Mouse (Mus musculus) embryonic facial prominence, embryonic 11.5 days (tissue): ENCODE results near the gene Usp5. TPM values are rescaled to one million over a fixed set of nuclear protein-coding genes. Genes with fewer than 3 reads are reported as not detected.

Experiments used
- ATAC-seq: fragments of 200-750 bp; cut with Nextera tagmentation; replicated peaks from 2 replicates; pipeline ENCODE4 v1.8.0; 2017; ENCODE audit warnings: low read depth; ENCODE audit not compliant: insufficient number of reproducible peaks, low FRiP score, low TSS enrichment
- DNase-seq: peaks from one replicate; pipeline ENCODE4 v3.0.0-alpha.2; 2015; ENCODE audit warnings: low spot score
- H3K27ac ChIP-seq: fragments of 300-500 bp; sonication (generic); replicated peaks from 2 replicates; pipeline ENCODE4 v1.5.1; 2014; ENCODE audit warnings: mild to moderate bottlenecking, low read depth, low read length, control low read depth
- H3K27me3 ChIP-seq: fragments of 300-500 bp; sonication (generic); 2 replicates; pipeline ENCODE4 v1.6.1; 2014; ENCODE audit warnings: mild to moderate bottlenecking, low read length, moderate library complexity, mixed read lengths; ENCODE audit not compliant: control insufficient read depth, insufficient read depth
- H3K36me3 ChIP-seq: fragments of 300-500 bp; sonication (generic); replicated peaks from 2 replicates; pipeline ENCODE4 v1.6.1; 2014; ENCODE audit warnings: low read depth, mild to moderate bottlenecking, low read length, moderate library complexity, mixed read lengths; ENCODE audit not compliant: control insufficient read depth, insufficient read depth
- H3K4me1 ChIP-seq: fragments of 300-500 bp; sonication (generic); 2 replicates; pipeline ENCODE4 v1.6.1; 2014; ENCODE audit warnings: low read length, mixed read lengths; ENCODE audit not compliant: control insufficient read depth, insufficient read depth
- H3K4me2 ChIP-seq: fragments of 300-500 bp; sonication (generic); 2 replicates; pipeline ENCODE4 v1.6.1; 2014; ENCODE audit warnings: low read depth, mild to moderate bottlenecking, control low read depth, low read length, moderate library complexity
- H3K4me3 ChIP-seq: fragments of 300-500 bp; sonication (generic); 2 replicates; pipeline ENCODE4 v1.5.1; 2014; ENCODE audit warnings: low read depth, low read length, control low read depth
- H3K9ac ChIP-seq: fragments of 300-500 bp; sonication (generic); replicated peaks from 2 replicates; pipeline ENCODE4 v1.6.1; 2014; ENCODE audit warnings: mild to moderate bottlenecking, control low read depth, low read length
- H3K9me3 ChIP-seq: fragments of 300-500 bp; sonication (generic); replicated peaks from 2 replicates; pipeline ENCODE4 v1.6.1; 2016; ENCODE audit warnings: mild to moderate bottlenecking, low read length, inconsistent platforms, mixed read lengths; ENCODE audit not compliant: control insufficient read depth
- WGBS: fragments of 180-500 bp; shearing (Covaris S2); extraction: QIAGEN DNeasy Blood & Tissue Kit; methylation state at CpG from one replicate; pipeline ENCODE4 v1.1.7; 2014; 5-methylcytosine and 5-hydroxymethylcytosine counted together
- polyA plus RNA-seq: library from polyadenylated mRNA; unstranded; fragments of >200 nt; fragmentation: Nextera tagmentation; extraction: Ambion mirVana; gene quantifications from 2 replicates; pipeline ENCODE4 v1.2.1, GENCODE M21; 2014

The Usp5 gene
- polyA plus RNA-seq, 1 experiment from 2014 or later: 128 TPM

DNA sequence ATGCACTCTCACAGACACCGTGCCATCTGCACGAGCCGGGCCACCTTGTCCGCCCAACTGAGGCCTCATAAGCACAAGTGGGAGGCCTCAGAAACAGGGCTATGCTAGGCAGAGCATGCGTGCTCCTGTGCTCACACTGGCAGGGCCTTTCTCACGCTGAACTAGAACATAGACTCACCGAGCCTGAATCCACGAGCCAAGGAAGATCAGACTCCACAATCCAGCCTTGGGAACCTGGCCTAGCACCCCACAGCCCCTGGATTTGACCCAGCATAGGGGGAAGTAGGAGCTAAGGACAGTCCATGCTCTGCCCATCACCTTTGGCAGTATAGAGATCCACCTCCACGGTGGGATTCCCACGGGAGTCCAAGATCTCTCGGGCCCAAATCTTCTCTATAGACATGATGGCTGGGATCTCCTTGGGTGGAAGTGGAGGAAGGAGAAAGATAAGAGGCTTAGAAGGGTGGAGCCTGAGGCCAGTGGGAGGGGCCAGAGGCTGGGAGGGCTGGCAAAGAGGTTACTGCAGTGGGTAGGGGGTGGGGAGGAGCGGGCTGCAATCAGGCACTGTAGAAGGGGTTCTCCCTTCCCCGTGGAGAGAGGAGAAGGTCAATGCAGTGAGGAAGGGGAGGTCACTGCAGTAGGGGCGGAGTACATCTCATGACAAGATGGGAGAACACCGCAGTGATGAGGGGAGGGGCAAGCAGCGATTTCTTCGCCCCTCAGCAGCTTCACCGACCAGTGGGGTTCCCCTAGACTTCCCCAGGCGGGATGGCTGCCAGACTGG is 61.2 kb downstream of the Usp5 start:
- WGBS: 25% methylated on average over 19 of the region's 19 CpGs

GRCm38 (mm10) chr6:124767536-124767919 is 61.8 kb downstream of the Usp5 start:
- no peaks in the 10 kb centered on the region for H3K9me3 ChIP-seq
- H3K9ac ChIP-seq: no peak overlapping the region
- WGBS: 28% methylated on average over 4 of the region's 4 CpGs
- no peaks in the 10 kb centered on the region for H3K36me3 ChIP-seq
- DNase-seq (no peak), ATAC-seq (no peak)
- peaks cover 3% of the 10 kb centered on the region; the same call in 1 of the 2 replicates for H3K27me3 ChIP-seq
- H3K4me1 ChIP-seq: peaks cover 4% of the 10 kb centered on the region
- H3K27ac ChIP-seq: no peak overlapping the region
- no peak overlapping the region for H3K4me2 ChIP-seq
- H3K4me3 ChIP-seq: no peak overlapping the region

More for the DNA sequence above, 61.2 kb downstream of the Usp5 start:
- Histone ChIP-seq H3K9me3 (no peaks in the 10 kb centered on the region), H3K27me3 (peaks cover 3% of the 10 kb centered on the region; the same call in 1 of the 2 replicates), H3K4me1 (peaks cover 4% of the 10 kb centered on the region), H3K36me3 (no peaks in the 10 kb centered on the region), H3K4me3 (peak overlapping the region; percentile 9; the same call in 1 of the 2 replicates), H3K4me2 (peak overlapping the region; percentile 88), H3K27ac (no peak overlapping the region), H3K9ac (no peak overlapping the region)
- no peak for DNase-seq
- ATAC-seq: peak; percentile 41; the same call in 1 of the 2 replicates

DNA sequence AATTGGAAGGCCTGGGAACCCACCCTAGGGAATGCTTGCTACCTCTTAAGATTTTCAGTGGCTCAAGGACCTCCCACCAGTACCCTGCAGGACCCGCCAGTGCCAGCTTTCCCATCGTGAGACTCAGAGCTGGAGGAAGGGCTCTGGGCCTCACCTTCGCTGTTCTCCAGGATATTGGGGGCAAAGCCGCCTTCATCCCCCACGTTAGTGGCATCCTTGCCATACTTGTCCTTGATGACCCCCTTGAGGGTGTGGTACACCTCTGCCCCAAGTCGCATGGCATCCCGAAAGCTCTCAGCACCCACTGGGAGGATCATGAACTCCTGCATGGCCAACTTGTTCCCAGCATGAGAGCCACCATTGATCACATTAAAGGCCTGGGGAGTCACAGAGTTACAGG is 63.3 kb downstream of the Usp5 start:
- WGBS: 88% methylated on average over 7 of the region's 7 CpGs
- Histone ChIP-seq H3K27me3 (peaks cover 3% of the 10 kb centered on the region; the same call in 1 of the 2 replicates), H3K4me2 (no peak overlapping the region)

More for the DNA sequence above, 63.3 kb downstream of the Usp5 start:
- H3K9ac ChIP-seq: no peak overlapping the region
- peaks cover 4% of the 10 kb centered on the region for H3K4me1 ChIP-seq
- ATAC-seq: no peak
- H3K36me3 ChIP-seq: no peaks in the 10 kb centered on the region
- no peak for DNase-seq
- no peaks in the 10 kb centered on the region for H3K9me3 ChIP-seq
- no peak overlapping the region for H3K27ac ChIP-seq
- H3K4me3 ChIP-seq: no peak overlapping the region

Other genes with a start within 250 kb of the Usp5 start
- not detected in 2 replicates for gene C1s2, start 193.4 kb downstream of the Usp5 start, polyA plus RNA-seq
- gene Lpcat3, start 166.5 kb downstream of the Usp5 start, polyA plus RNA-seq: 33.4 and 43.6 TPM in 2 replicates
- gene Emg1, start 117.3 kb downstream of the Usp5 start, polyA plus RNA-seq: 251 and 254 TPM in 2 replicates
- gene Phb2, start 117.1 kb downstream of the Usp5 start, polyA plus RNA-seq: 371 and 375 TPM in 2 replicates
- 6.0 and 11.2 TPM in 2 replicates for gene Ptpn6, start 90.8 kb downstream of the Usp5 start, polyA plus RNA-seq
- 518 and 553 TPM in 2 replicates for gene Grcc10, start 88.1 kb downstream of the Usp5 start, polyA plus RNA-seq
- gene Gm45234, start 73.5 kb downstream of the Usp5 start, polyA plus RNA-seq: not detected in 2 replicates
- 9.0 and 9.6 TPM in 2 replicates for gene Atn1, start 73.0 kb downstream of the Usp5 start, polyA plus RNA-seq
- 4.3 and 4.5 TPM in 2 replicates for gene Eno2, start 59.8 kb downstream of the Usp5 start, polyA plus RNA-seq
- gene Lrrc23, start 49.8 kb downstream of the Usp5 start, polyA plus RNA-seq: 0.29 and 0.97 TPM in 2 replicates
- 4.7 and 4.8 TPM in 2 replicates for gene Spsb2, start 20.8 kb downstream of the Usp5 start, polyA plus RNA-seq
- 721 and 787 TPM in 2 replicates for gene Tpi1, start 15.2 kb downstream of the Usp5 start, polyA plus RNA-seq
- gene Cdca3, start 63 bp upstream of the Usp5 start, polyA plus RNA-seq: 210 and 212 TPM in 2 replicates
- gene Gnb3, start 10.8 kb upstream of the Usp5 start, polyA plus RNA-seq: 0.27 and 0.56 TPM in 2 replicates
- 14.7 and 18.5 TPM in 2 replicates for gene P3h3, start 28.3 kb upstream of the Usp5 start, polyA plus RNA-seq
- gene Gpr162, start 34.5 kb upstream of the Usp5 start, polyA plus RNA-seq: 0.59 and 0.72 TPM in 2 replicates
- not detected in 2 replicates for gene Cd4, start 58.7 kb upstream of the Usp5 start, polyA plus RNA-seq
- 1.7 and 1.8 TPM in 2 replicates for gene Lag3, start 82.2 kb upstream of the Usp5 start, polyA plus RNA-seq
- 184 and 213 TPM in 2 replicates for gene Ptms, start 90.6 kb upstream of the Usp5 start, polyA plus RNA-seq
- 391 and 402 TPM in 2 replicates for gene Mlf2, start 101.9 kb upstream of the Usp5 start, polyA plus RNA-seq
- gene Cops7a, start 136.1 kb upstream of the Usp5 start, polyA plus RNA-seq: 118 and 125 TPM in 2 replicates
- gene Pianp, start 167.2 kb upstream of the Usp5 start, polyA plus RNA-seq: 1.1 and 1.9 TPM in 2 replicates
- 7.7 and 10.6 TPM in 2 replicates for gene Zfp384, start 179.7 kb upstream of the Usp5 start, polyA plus RNA-seq
- gene Ing4, start 210.3 kb upstream of the Usp5 start, polyA plus RNA-seq: 141 and 145 TPM in 2 replicates
- gene Acrbp, start 220.2 kb upstream of the Usp5 start, polyA plus RNA-seq: 10.0 and 12.5 TPM in 2 replicates
- gene Lpar5, start 238.4 kb upstream of the Usp5 start, polyA plus RNA-seq: 0.25 and 0.49 TPM in 2 replicates